Mouse (Mus musculus) right cerebral cortex, postnatal 10 days (tissue): ENCODE data around the gene 4930544D05Rik.
"Not testable (repeated sequence)": the region's sequence is repeated elsewhere in the genome, so short reads cannot be mapped to it uniquely, and the experiment has no call there.

Experiments
- DNase-seq, 2 experiments: peaks; one replicate each; pipeline ENCODE4 v3.0.0; 2021; ENCODE audit warnings: low spot score in 2 of 2

4930544D05Rik gene

DNA sequence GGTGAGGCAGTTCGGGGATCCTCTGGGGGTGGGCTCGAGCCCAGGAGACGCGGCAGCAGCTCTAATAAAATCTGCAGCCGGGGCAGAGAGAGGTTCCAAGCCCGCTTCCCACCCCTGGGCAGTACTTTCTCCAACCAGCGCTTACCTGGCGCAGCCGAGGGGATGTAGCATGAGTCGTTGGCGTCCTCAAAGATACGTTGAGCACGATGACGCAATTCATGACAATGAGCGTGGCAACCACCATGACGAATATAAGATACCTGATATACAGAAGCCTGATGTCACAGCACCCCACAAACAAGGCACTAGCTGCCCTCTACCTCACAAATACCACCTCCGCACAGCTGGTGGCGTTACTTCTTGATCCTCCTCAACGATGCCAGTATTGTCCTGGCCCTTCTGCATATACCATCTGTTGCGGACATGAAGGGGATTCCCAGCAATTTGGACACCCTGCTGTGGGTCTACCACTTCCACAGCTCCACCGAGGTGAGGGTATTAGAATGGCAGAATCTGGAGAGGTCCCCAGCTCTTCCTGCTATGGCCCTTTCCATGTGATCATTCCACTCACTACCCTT is at the start of gene 4930544D05Rik:
Gene 4930544D05Rik, plus strand, starts transcription at position 333 of the 578 bp plus-strand sequence.
- DNase-seq = peak in 1 of 2 experiments; percentile 29

DNA sequence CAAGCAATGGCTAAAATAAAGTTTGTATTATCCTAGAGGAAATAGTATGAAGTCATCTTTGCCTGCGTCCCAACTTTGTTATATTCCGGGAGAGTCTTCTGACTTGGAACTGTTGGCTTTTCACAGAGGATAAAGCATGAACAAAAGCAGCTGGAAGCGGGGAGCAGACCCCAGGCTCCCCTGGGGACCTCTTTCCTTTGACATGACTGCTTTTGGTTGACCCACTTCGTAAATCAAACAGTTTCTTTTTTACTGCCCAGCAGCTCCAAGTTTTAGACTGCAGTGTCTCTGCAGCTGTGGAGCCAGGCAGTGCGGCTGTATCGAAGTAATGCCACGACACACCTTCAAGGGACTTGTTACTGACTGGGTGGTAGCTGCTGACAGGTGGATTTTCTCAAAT is 49.1 kb upstream of the 4930544D05Rik start:
- DNase-seq = no peak

- not testable (repeated sequence) for DNase-seq
Observed at GRCm38 (mm10) chr11:70570614-70571013, 45.0 kb upstream of the 4930544D05Rik start.

DNA sequence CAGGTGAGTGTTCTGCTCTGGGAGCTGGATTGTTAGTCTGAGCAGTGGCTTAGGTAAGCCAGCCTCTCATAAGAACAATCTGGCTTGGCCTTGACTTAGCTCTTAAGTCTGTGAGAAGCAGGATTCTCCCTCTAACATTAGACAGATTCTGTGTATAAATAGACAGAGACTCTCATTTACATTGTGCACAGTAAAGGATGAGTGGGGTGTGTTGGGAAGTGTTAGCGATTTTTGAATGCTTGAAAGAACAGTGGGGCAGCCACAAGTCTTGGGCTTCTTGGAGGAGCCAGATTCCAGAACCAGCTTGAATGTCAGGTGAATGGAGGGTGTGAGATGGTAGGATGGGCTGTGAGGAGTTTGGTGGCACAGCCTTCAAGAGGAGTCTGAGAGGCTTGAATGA is 44.0 kb upstream of the 4930544D05Rik start:
- no peak for DNase-seq

- no peak for DNase-seq
Observed at GRCm38 (mm10) chr11:70572348-70572902, 43.2 kb upstream of the 4930544D05Rik start.

DNA sequence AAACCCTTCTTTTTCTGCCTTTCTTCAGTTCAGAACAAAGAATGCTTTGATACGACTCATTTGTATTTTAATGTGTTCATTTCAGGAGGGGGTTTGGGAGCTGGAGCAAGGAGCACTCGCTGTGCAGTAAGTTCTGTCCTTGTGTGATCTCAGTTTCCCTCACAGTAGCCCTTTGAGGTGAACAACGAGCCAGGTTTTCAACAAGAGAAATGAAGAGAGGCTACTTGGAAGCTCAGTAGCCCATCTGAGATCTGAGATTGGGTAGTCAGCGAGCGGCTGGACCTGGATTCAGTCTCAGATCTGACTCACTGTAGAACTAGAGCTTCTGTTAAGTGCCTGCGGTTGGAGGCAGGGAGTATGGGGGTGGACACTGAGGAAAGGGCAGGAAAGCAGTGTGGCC is 41.8 kb upstream of the 4930544D05Rik start:
- DNase-seq = peak in 1 of 2 experiments; percentile 45

DNA sequence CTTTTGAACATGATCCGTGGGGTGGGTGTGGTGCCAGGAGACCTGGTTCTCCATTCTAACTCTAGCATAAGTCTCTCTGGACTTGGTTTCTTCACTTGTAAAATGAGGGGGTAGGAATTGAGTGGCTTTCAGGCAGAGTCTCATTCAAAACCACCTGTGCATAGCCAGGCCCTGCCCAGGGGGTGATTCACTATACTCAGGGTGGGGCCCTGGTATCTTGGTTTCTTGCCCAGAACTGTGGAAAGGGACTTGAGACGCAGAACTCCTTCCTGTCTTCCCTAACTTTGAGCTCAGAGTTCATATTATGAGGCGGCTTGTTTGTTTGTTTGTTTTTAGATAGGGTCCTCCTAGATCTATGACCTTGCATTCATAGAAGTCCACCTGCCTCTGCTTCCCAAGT is 38.4 kb upstream of the 4930544D05Rik start:
- DNase-seq = no peak

GRCm38 (mm10) chr11:70578962-70579361 is 36.7 kb upstream of the 4930544D05Rik start:
- no peak for DNase-seq

GRCm38 (mm10) chr11:70579710-70580357 is 35.8 kb upstream of the 4930544D05Rik start:
- DNase-seq = no peak

DNA sequence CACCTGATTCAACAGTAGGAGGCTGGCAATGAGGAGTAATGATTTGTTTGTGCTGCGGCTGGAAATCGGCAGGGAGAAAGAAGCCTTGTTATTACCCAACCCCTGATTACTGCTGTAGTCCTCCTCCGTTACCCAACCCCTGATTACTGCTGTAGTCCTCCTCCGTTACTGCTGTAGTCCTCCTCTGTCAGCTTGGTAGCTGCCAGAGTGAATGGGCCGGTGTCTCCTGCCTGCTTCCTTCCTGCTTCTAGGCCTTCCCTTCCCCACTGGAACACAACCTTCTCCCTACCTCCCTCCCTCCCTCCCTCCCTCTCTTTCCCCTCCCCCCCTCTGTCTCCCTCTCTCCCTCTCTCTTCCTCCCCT is 35.3 kb upstream of the 4930544D05Rik start:
- DNase-seq = no peak

DNA sequence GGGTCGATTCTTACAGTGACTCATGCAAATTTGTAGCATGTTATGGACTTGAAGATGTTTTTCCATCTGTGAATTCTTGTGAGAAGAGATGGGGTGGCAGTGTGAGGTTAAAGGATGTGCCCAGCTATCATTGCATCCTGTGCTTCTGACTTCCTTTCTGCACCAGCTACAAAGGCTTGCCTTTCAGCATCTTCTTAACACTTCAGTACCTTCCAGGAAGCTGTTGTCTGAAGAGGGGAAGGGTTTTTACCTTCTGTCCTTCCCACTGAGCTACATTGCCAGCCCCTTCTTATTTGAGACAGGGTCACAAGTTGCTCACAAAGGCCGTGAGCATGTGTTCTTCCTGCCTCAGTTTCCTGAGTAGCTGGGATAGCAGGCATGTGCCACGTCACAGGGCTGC is 34.7 kb upstream of the 4930544D05Rik start:
- DNase-seq = no peak

- DNase-seq = no peak
Observed at GRCm38 (mm10) chr11:70582196-70582595, 33.5 kb upstream of the 4930544D05Rik start.

DNA sequence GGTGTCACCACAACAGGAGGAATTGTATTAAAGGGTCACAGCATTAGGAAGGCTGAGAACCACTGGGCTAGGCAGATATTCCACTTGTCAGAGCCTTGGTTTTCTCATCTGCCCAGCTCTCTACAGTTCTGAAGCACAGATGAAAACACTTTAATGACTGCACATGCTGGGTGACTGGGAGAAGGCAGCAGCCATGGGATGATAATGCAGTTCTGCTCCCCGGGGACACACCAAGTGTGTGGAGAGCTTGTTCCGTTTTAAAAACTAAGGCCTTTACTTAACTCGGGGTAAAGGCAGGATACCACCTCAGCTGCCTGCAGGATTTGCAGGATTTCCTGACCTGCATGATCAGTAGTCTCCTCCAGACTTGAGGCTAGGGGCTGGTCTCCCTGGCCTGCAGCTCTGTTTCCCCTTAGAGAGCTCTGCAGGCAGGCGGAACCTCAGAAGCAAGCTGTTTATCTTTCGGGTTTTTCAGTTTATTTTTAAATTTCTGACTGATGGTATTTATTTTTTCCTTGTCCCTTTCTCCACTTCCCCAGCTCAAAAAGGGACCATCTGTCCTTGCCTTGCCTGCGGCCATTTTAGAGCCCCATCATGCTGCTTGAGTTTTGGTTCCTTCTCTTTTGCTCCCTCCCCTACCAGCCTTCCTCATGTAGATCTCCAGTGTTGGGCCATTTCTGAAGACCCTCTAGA is 32.5 kb upstream of the 4930544D05Rik start:
- DNase-seq = no peak

DNA sequence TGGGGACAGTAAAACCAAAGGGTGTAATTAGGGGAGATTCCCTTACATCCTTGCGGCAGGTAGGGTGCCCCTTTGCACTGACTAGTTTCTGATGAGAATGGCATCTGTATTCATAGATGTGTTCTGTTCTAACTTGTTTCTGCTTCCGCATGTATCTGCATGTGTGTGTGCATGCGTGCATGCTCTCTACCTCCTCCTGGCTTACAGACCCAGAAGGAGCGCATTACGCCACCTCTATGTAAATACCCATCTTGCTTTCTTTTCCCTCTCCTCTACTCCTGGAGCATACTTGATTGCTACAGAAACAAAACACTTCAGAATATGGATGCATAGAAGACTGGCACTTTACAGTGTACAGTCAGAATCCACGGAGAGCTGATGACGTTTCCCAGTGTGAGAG is 31.9 kb upstream of the 4930544D05Rik start:
- DNase-seq = no peak

GRCm38 (mm10) chr11:70585457-70585856 is 30.2 kb upstream of the 4930544D05Rik start:
- peak in 1 of 2 experiments; percentile 63 for DNase-seq

DNA sequence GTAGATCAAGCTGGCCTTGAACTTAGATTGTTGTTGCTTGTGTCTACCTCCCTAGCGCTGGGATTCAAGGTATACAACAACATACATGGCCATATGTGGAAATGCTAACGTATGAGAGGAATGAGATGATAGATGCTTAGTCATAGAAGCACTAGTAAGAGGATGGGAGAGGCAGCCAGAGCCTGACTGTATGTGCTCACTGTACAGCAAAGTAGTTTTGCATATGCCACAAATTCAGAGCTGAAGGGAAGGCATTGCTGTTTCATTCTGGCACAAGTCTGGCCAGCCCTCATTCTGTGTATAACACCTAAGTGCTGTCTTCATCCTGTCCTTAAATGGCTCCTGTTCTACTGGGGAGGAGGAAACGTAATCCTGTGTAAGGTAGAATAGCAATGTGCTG is 29.4 kb upstream of the 4930544D05Rik start:
- DNase-seq = no peak

DNA sequence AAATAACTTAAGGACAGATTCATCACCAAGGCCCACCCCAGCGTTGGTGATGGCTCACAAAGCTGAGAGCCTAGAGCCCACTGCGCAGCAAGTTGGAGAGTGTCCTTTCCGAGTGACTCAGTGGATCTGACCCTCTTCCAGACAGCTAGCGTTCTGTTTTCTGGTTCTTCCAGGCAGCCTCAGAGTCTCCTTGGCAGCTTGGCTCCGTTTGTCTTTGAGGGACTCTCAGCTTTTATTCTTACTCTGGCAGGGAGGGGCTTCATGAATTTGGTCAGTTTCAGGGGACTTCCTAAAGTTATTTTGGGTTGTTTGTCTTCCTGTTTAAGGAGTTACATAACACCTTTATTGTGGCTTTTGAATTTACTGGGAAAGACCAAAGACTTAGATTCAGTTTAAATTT is 28.7 kb upstream of the 4930544D05Rik start:
- no peak for DNase-seq

DNA sequence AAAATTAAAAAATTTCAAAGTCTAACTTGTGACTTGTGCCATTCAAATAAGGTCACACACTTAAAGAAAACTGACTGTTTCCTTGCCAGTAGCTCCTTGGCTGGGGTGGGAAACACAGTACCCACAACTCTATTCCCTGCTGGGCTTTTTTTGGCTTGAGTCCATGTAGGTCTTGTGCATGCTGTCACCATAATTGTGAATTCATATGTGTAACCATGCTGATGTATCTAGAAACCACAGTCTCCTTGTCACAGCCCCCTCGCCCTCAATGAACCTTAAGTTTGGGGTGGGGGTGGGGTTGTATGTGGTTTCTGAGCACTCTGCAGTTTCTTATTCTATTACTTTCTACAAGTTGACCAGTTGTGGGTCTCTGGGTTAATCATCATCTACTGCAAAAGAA is 23.9 kb upstream of the 4930544D05Rik start:
- DNase-seq = no peak

- no peak for DNase-seq
Observed at GRCm38 (mm10) chr11:70594253-70594989, 21.2 kb upstream of the 4930544D05Rik start.

GRCm38 (mm10) chr11:70595638-70596037 is 20.0 kb upstream of the 4930544D05Rik start:
- no peak for DNase-seq

DNA sequence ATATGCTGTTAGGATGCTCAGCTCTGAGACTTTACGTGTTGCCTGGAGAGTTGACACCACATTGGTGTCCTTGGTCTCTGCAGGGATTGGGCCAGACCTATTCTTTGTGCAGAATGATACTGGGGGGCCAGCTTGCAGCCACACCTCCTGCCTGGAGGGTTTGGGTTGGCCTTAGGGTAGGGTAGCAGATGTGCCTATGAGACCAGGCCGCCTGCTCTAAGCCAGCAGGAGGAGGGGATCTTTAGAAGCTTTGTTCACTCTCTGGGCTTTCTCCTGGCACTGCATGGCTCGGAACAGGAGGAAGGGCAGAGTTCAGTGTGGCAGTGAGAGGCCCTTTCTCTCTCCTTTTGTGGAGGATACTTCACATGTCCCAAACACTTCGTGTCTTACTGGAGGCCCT is 19.6 kb upstream of the 4930544D05Rik start:
- no peak for DNase-seq

- DNase-seq = no peak
Observed at GRCm38 (mm10) chr11:70597301-70597700, 18.3 kb upstream of the 4930544D05Rik start.
